Mouse (Mus musculus) heart, adult 2 months (tissue): ENCODE data around the gene Entpd2. TPM values are rescaled to one million over a fixed set of nuclear protein-coding genes. Genes with fewer than 3 reads are reported as not detected.
A peak's percentile ranks its signal among the peaks of the same experiment; 100 is the strongest.

ENCODE experiments used
- DNase-seq, 2 experiments: peaks; one replicate each; pipeline ENCODE4 v3.0.0; 2021
- H3K27ac ChIP-seq: fragments of 200-600 bp; 2 replicates; pipeline ENCODE4 v1.8.1; 2022
- H3K27me3 ChIP-seq: fragments of 200-500 bp; 2 replicates; pipeline ENCODE4 v1.6.1; 2012; ENCODE audit warnings: mild to moderate bottlenecking, low read length, inconsistent platforms, mixed read lengths; ENCODE audit not compliant: control insufficient read depth, insufficient read depth
- H3K36me3 ChIP-seq: fragments of 200-500 bp; 2 replicates; pipeline ENCODE4 v1.6.1; 2012; ENCODE audit warnings: low read length, inconsistent platforms; ENCODE audit not compliant: control insufficient read depth, insufficient read depth
- H3K4me1 ChIP-seq: fragments of 200-500 bp; 2 replicates; pipeline ENCODE4 v1.6.1; 2011; ENCODE audit warnings: low read length; ENCODE audit not compliant: control insufficient read depth, insufficient read depth
- H3K4me3 ChIP-seq: fragments of 200-600 bp; 2 replicates; pipeline ENCODE4 v1.8.1; 2022
- H3K79me2 ChIP-seq: fragments of 200-500 bp; replicated peaks from 2 replicates; pipeline ENCODE4 v1.6.1; 2012; ENCODE audit warnings: mild to moderate bottlenecking, inconsistent platforms, low read length, moderate library complexity, mixed read lengths; ENCODE audit not compliant: control insufficient read depth, insufficient read depth
- H3K9ac ChIP-seq: fragments of 200-500 bp; 2 replicates; pipeline ENCODE4 v1.6.1; 2012; ENCODE audit warnings: low read depth, mild to moderate bottlenecking, control low read depth, inconsistent platforms, low read length, mixed read lengths
- CTCF ChIP-seq: fragments of 200-600 bp; IDR thresholded peaks from 2 replicates; pipeline ENCODE4 v1.8.1; 2022; ENCODE audit warnings: antibody characterized with exemption, mild to moderate bottlenecking, moderate library complexity
- EP300 ChIP-seq: fragments of 200-500 bp; IDR thresholded peaks from 2 replicates; pipeline ENCODE4 v1.6.1; 2011; ENCODE audit warnings: low read depth, low read length, control low read depth; ENCODE audit not compliant: insufficient read depth
- POLR2A ChIP-seq: fragments of 200-500 bp; IDR thresholded peaks from 2 replicates; pipeline ENCODE4 v1.6.1; 2011; ENCODE audit warnings: mild to moderate bottlenecking, low read depth, low read length, control low read depth; ENCODE audit not compliant: insufficient read depth
- WGBS: fragments of 180-500 bp; shearing (Covaris S2); methylation state at CpG from one replicate; pipeline ENCODE4 v1.1.7; 2018; 5-methylcytosine and 5-hydroxymethylcytosine counted together
- intact Hi-C: fragments of 180-260 bp; cut with DNase I; formaldehyde crosslinking; loops from one replicate; pipeline ENCODE4 v1.15.1; 2025
- polyA plus RNA-seq: library from polyadenylated mRNA; depleted of rRNA; stranded (reverse); fragments of >200 nt; gene quantifications from 2 replicates; pipeline ENCODE4 v1.2.3, GENCODE M21; 2012
- total RNA-seq, 2 experiments: library from RNA; stranded (reverse); gene quantifications; 2 replicates each; pipeline ENCODE4 v1.2.3; 2021

Gene Entpd2
- total and polyA plus RNA-seq, 3 experiments = 11.1 to 37.1 (median 13.5) TPM

DNA sequence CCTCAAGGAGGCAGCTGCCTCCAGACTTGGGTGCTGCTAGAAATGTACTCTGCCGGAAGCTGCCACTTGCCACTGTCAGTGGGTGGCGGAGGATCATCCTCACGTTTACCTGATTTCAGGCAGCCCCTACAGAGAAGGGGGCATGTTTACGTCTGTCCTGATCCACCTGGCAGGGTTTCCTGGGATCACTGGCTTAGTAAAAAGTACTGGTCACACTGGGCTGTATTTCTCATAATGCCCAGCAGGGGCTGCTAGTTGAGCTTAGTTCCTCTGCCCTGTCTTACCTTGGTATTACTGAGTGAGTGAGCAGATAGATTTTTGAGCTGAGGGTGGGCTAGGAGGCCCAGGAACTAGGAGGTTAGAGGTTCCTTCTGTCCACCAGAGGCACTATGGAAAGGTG lies 19.1 kb upstream of the Entpd2 start:
- DNase-seq = peak; percentile 63 to 66
- Histone ChIP-seq H3K27me3 (peaks cover 1% of the 10 kb centered on the region; the same call in 1 of the 2 replicates), H3K27ac (no peak overlapping the region), H3K79me2 (no peaks in the 10 kb centered on the region), H3K9ac (no peak overlapping the region), H3K36me3 (no peaks in the 10 kb centered on the region), H3K4me1 (no peaks in the 10 kb centered on the region), H3K4me3 (no peak overlapping the region)
- intact Hi-C loops = loop anchor here (1.0 to 5.0 kb wide), 3 partner anchors 36 to 107 kb away; no protein-coding TSS in a partner anchor
- peak; percentile 90 for TF ChIP-seq CTCF
- TF ChIP-seq POLR2A = no peak
- TF ChIP-seq EP300 = 0 out of 2 replicates have a peak, but pooled peaks have one; percentile 11
- 61% methylated on average over 4 of the region's 4 CpGs for WGBS

DNA sequence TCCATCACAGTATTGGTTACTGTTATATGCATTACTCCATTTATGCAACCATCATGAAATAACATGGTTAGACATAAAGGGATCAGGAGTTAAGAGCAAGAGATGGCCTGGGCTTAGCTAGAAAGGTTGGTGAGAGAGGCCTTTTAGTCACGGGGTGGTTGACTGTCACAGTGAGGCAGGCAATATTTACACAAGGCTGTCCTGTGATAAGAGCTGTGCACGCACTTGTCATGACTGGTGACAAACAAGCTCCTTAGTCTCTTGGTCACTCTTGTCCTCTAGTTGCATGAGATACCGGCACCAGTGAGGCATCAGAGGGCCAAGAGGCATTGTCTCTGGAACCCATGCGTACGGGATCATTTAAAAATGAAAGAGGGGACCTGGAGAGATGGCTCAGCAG lies 11.2 kb upstream of the Entpd2 start:
- no peaks in the 10 kb centered on the region for H3K4me1 ChIP-seq
- no peak for DNase-seq
- H3K27me3 ChIP-seq = no peaks in the 10 kb centered on the region
- intact Hi-C loops = no loop called here
- no peaks in the 10 kb centered on the region for H3K79me2 ChIP-seq
- H3K9ac ChIP-seq = no peak overlapping the region
- H3K36me3 ChIP-seq = no peaks in the 10 kb centered on the region
- H3K4me3 ChIP-seq = no peak overlapping the region
- no peak overlapping the region for H3K27ac ChIP-seq
- WGBS = 57% methylated on average over 5 of the region's 5 CpGs
- TF ChIP-seq CTCF = no peak
- TF ChIP-seq EP300 = no peak
- no peak for TF ChIP-seq POLR2A

DNA sequence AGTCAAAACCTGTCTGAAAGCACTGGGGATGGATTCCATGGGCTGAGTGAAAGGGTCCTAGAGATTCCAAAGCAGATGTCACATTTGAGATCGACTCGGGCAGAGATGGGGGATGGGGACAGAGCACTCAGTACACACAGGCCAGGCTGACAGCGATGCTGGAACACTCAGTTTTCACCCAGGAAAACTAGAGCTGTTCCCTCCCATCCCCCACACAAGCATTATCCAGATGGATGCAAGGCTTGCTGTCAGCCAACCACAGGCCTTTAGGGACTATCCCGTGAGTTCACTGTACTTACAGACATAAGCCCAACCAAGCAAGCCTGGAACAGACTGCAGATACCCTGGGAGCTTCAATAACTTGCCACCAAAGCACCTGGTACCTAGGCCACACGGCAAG lies 4.4 kb upstream of the Entpd2 start:
- H3K4me3 ChIP-seq = no peak overlapping the region
- H3K9ac ChIP-seq = no peak overlapping the region
- DNase-seq = no peak
- H3K27me3 ChIP-seq = no peaks in the 10 kb centered on the region
- TF ChIP-seq POLR2A (no peak), CTCF (no peak), EP300 (no peak)
- WGBS = 72% methylated on average over 5 of the region's 5 CpGs
- no peaks in the 10 kb centered on the region for H3K36me3 ChIP-seq
- H3K27ac ChIP-seq = no peak overlapping the region
- no peaks in the 10 kb centered on the region for H3K79me2 ChIP-seq
- H3K4me1 ChIP-seq = peaks cover 2% of the 10 kb centered on the region
- intact Hi-C loops = no loop called here

DNA sequence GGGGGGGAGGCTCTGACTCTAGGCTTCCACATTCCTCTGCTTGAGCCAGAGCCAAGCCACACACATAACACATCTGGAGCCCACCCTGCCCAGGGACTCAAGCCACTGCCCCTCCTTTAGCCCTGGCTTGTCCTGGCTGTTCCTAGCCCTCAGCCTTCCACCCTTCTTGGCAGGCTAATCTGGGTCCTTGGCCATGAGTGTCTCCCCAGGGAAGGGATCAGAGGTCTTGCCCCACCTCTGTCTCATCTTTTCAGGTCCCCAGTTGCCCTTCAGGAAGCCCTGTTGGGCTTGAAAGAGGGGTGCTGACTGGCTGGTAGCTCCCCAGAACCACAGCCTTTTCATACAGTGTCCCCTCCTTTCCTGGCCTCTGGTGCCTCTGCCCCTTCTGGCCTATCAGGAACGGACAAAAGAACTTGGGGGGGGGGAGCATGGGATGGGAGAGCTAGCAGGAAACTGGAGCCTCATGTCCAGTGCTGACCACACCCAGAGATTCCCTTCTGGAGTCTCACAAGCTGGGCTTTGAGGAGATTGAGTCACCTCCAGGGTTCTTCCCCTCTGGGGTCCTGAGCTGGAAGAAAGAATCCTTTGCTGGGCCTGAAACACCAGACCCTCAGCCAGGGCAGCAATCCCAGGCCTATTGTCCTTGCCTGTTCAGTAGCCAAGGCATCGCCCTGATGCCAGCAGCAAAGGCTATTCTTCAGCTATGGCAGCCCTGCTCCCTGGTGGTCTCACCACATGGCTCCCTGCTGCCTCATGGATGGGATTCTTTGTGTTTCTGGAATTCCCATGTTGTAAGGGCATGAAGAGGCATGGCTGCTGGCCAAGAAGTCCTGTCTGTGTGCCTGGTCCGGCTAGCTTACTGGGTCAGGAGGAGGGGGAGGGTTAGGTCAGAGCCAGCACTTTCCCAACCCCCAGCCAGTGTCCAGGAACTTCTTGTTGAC lies 1.1 kb upstream of the Entpd2 start:
- H3K27ac ChIP-seq = peak overlapping the region; percentile 75
- 30% methylated on average over 3 of the region's 3 CpGs for WGBS
- intact Hi-C loops = no loop called here

DNA sequence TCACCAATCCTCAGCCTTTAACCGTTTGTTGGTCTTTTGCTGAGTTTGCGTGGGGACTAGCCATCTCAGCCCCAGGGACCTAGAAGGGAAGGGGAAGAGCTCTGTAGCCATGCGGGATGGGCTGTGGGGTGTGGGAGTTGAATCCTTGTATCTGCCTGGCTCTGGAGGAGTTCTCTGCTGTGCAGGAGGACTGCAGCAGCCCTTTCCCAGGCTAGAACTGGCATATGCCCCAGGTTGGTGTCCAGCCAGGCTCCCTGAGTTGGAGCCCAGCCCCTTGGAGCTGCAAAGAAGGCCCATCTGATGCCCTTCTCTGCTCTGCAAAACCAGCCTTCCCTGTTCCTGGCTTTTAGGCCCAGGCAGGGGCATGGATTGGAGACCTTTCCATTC lies 916 bp downstream of the Entpd2 start:
- Histone ChIP-seq H3K27ac (peak overlapping the region; percentile 75), H3K79me2 (no peaks in the 10 kb centered on the region), H3K4me3 (peak overlapping the region; percentile 62), H3K9ac (peak overlapping the region; percentile 71), H3K27me3 (no peaks in the 10 kb centered on the region), H3K36me3 (no peaks in the 10 kb centered on the region), H3K4me1 (peaks cover 8% of the 10 kb centered on the region)
- intact Hi-C loops = no loop called here
- DNase-seq = peak; percentile 62 to 66
- WGBS = 29% methylated on average over 3 of the region's 3 CpGs
- no peak for TF ChIP-seq POLR2A
- TF ChIP-seq CTCF = no peak
- no peak for TF ChIP-seq EP300

More for the DNA sequence above, 1.1 kb upstream of the Entpd2 start:
- H3K36me3 ChIP-seq = no peaks in the 10 kb centered on the region
- DNase-seq = peak; percentile 69 to 74
- peaks cover 8% of the 10 kb centered on the region for H3K4me1 ChIP-seq
- H3K9ac ChIP-seq = no peak overlapping the region
- TF ChIP-seq CTCF = no peak
- TF ChIP-seq EP300 = no peak
- no peak for TF ChIP-seq POLR2A
- no peaks in the 10 kb centered on the region for H3K27me3 ChIP-seq
- no peaks in the 10 kb centered on the region for H3K79me2 ChIP-seq
- no peak overlapping the region for H3K4me3 ChIP-seq

DNA sequence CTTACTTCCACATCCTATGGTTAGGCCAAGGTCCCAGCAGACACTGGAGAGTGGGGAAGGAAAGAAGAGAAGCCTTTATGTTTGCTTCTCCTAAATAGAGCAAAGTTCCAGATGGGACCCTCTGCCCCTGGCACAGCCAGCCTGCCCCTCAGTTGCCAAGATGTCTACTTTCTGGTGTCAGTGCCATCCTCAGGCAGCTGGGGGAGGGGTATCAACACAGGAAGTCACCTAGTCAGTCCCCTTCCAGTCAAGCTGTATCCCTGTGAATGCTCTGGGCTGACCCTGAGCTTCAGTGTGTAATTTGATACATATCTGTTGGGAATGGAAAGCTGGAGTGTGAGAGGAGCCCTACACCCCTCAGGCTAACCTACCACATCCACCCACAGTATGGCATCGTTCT lies 1.3 kb downstream of the Entpd2 start:
- intact Hi-C loops = no loop called here
- H3K27me3 ChIP-seq = no peaks in the 10 kb centered on the region
- no peak overlapping the region for H3K4me3 ChIP-seq
- TF ChIP-seq CTCF (no peak), POLR2A (no peak), EP300 (no peak)
- 86% methylated on average over 1 of the region's 1 CpGs for WGBS
- no peak for DNase-seq
- no peaks in the 10 kb centered on the region for H3K79me2 ChIP-seq
- H3K36me3 ChIP-seq = no peaks in the 10 kb centered on the region
- no peak overlapping the region for H3K9ac ChIP-seq
- H3K27ac ChIP-seq = peak overlapping the region; percentile 75
- peaks cover 8% of the 10 kb centered on the region for H3K4me1 ChIP-seq
